Mouse (Mus musculus): ENCODE data around the gene Bcl2l1.

DNA sequence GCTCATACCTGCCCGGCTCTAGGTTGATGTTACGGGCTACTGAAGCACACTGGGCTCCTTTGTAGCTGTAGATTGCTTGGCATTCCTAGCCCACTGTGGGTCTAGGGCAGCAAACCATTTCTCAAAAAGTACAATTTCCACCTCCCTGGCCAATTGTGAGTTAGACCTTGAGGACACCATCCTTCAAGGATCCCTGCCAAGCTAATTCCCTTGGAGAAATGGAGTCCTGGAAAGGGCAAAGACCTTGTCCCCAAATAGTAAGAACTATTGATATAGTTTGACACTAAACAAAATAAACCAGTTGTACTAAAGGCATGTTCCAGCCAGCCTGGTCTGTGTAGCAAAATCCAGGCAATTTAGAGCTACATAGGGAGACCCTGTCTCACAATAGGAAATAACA, 93.2 kb downstream of the Bcl2l1 start:
- no peak; the same call in 1 of the 2 replicates for TF ChIP-seq POLR2A (IDR thresholded peaks at IDR 0.05; ENCODE audit: insufficient read depth, low read depth, low read length)
- TF ChIP-seq CTCF (IDR thresholded peaks at IDR 0.05), result no peak
- TF ChIP-seq EP300 (IDR thresholded peaks at IDR 0.05; ENCODE audit: insufficient read depth, low read depth, low read length), result no peak
